Mouse (Mus musculus): Measurements from ENCODE around the gene Hist1h3d. TPM values are rescaled to one million over a fixed set of nuclear protein-coding genes. Genes with fewer than 3 reads are reported as not detected.
"Not testable (repeated sequence)": the region's sequence is repeated elsewhere in the genome, so short reads cannot be mapped to it uniquely, and the experiment has no call there.

Hist1h3d gene
- polyA plus RNA-seq, 1 experiment from 2014 or later = 6.5 TPM

DNA sequence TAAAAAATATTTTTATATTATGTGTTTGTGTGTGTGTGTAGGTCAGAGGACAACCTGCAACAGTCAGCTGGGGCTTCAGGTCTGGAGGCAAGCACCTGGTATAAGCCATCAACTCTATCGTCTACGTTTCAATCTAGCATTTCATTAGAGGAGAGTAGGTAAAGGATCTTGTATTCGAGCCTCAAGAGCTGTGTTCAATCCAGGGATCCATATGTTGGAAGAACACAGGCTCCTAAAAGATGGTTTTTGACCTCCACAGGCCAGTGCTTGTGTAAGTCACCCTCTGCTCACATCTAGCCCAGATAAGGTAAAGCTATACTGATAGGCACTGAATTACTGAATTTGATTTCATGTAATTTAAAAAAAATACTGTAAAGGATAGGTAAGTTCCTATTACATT is 18.7 kb upstream of the Hist1h3d start:
- Histone ChIP-seq H3K4me1 (peaks cover 20% of the 10 kb centered on the region), H3K9me3 (replicated peaks) (no peaks in the 10 kb centered on the region), H3K27me3 (no peaks in the 10 kb centered on the region), H3K36me3 (no peaks in the 10 kb centered on the region), H3K9ac (no peak overlapping the region), H3K4me3 (replicated peaks) (no peak overlapping the region), H3K27ac (peak overlapping the region; percentile 99), H3K4me2 (peak overlapping the region; percentile 87)
- ATAC-seq (replicated peaks; ENCODE audit: low FRiP score) = no peak
- 61% methylated on average over 3 of the region's 3 CpGs for WGBS

- not testable (repeated sequence) for H3K27me3 ChIP-seq; H3K36me3 ChIP-seq; H3K4me1 ChIP-seq; H3K9me3 ChIP-seq (replicated peaks); ATAC-seq (replicated peaks; ENCODE audit: low FRiP score); H3K9ac ChIP-seq
- H3K4me2 ChIP-seq = peak overlapping the region; percentile 27
- H3K4me3 ChIP-seq (replicated peaks) = peak overlapping the region; percentile 11; the same call in 1 of the 2 replicates
- peak overlapping the region; percentile 71; the same call in 1 of the 2 replicates for H3K27ac ChIP-seq
- WGBS = 14% methylated on average over 2 of the region's 2 CpGs
These were observed 14.9 kb upstream of the Hist1h3d start for GRCm38 (mm10) chr13:23560699-23561098.

DNA sequence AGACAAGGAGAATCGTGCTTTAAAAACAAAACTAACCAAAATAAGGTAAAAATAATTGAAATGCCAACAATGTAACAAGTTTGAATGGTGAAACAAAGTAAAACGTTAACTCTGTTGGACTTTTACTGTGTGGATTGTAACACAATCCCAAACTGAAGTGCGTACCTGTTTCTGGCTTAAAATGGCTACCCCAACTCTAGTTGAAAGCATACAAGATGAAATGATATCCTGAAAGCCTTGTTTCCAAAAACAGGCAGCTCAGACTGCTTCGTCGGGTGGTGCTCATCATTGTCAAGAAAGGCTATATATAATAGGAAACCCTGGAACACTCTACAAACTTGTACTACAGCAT is 14.1 kb upstream of the Hist1h3d start:
- not testable (repeated sequence) for ATAC-seq (replicated peaks; ENCODE audit: low FRiP score); H3K27me3 ChIP-seq; H3K4me1 ChIP-seq; H3K36me3 ChIP-seq; H3K9me3 ChIP-seq (replicated peaks)
- Histone ChIP-seq H3K4me2 (peak overlapping the region; percentile 69), H3K4me3 (replicated peaks) (peak overlapping the region; percentile 48), H3K27ac (peak overlapping the region; percentile 99), H3K9ac (peak overlapping the region; percentile 55; the same call in 1 of the 2 replicates)
- WGBS = 0% methylated on average over 2 of the region's 5 CpGs

GRCm38 (mm10) chr13:23561883-23562659 is 13.5 kb upstream of the Hist1h3d start, which contains the start of gene Hist1h3e:
Hist1h3e (minus strand) TSS chr13:23562369.
- H3K4me2 ChIP-seq = peak within 1 kb of the TSS; percentile 69
- H3K4me1 ChIP-seq; H3K27me3 ChIP-seq; H3K9me3 ChIP-seq (replicated peaks); H3K36me3 ChIP-seq: not testable (repeated sequence)
- H3K27ac ChIP-seq = peak within 1 kb of the TSS; percentile 99
- peak within 1 kb of the TSS; percentile 55 for H3K9ac ChIP-seq
- H3K4me3 ChIP-seq (replicated peaks) = peak within 1 kb of the TSS; percentile 48
- under 1% methylated on average over 57 of the region's 67 CpGs for WGBS
- ATAC-seq (replicated peaks; ENCODE audit: low FRiP score) = peak; percentile 97

DNA sequence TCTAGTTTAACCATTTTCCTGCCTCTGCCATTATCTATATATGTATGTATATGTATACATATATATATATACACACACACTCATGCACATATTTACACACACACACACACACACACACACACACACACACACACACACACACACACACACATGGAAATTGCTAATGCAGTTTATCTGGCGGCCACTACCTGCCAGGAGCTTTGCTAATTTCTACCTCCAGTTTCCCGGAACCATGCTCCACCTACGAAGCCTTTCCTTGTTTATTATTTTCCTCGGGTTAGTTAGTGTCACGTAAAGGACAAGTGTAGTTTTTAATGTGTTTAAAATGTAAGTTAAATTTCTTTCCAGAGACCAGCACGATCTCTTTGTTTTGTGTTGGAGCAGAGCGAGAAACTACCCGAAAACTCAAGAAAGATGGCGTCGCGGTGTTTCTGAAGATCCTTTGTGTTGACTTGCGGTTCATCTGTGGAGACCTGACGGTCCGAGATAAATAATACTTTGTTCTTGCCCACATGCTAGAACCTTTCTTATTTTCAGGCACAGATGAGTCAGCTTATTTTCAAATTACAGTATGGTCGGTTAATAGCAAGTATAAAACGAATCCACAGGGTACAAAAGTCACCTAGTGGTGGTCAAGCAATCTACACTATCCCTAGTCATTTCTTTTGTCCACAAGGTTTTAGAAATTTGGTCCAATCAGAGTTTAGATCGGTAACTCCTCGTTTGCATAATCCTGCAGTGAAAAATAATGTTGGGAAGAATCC is 12.7 kb upstream of the Hist1h3d start:
- WGBS = 3% methylated on average over 18 of the region's 18 CpGs
- peak overlapping the region; percentile 48 for H3K4me3 ChIP-seq (replicated peaks)
- peak; percentile 62 for ATAC-seq (replicated peaks; ENCODE audit: low FRiP score)

GRCm38 (mm10) chr13:23564482-23564881 is 11.1 kb upstream of the Hist1h3d start:
- Histone ChIP-seq H3K36me3 (no peaks in the 10 kb centered on the region), H3K27ac (peak overlapping the region; percentile 99), H3K4me1 (0 out of 2 replicates have a peak, but pooled peaks cover 4% of the 10 kb centered on the region), H3K27me3 (no peaks in the 10 kb centered on the region), H3K9me3 (replicated peaks) (no peaks in the 10 kb centered on the region), H3K4me3 (replicated peaks) (no peak overlapping the region), H3K9ac (no peak overlapping the region), H3K4me2 (no peak overlapping the region)
- ATAC-seq (replicated peaks; ENCODE audit: low FRiP score) = no peak
- 88% methylated on average over 2 of the region's 2 CpGs for WGBS

More for the DNA sequence above, 12.7 kb upstream of the Hist1h3d start:
- Histone ChIP-seq H3K4me1 (0 out of 2 replicates have a peak, but pooled peaks cover 3% of the 10 kb centered on the region), H3K9ac (peak overlapping the region; percentile 48), H3K27ac (peak overlapping the region; percentile 99), H3K4me2 (peak overlapping the region; percentile 69), H3K9me3 (replicated peaks) (no peaks in the 10 kb centered on the region), H3K27me3 (no peaks in the 10 kb centered on the region), H3K36me3 (no peaks in the 10 kb centered on the region)

GRCm38 (mm10) chr13:23570261-23571021 is 5.1 kb upstream of the Hist1h3d start:
- not testable (repeated sequence) for H3K36me3 ChIP-seq; H3K27me3 ChIP-seq; ATAC-seq (replicated peaks; ENCODE audit: low FRiP score); H3K9me3 ChIP-seq (replicated peaks)
- peak overlapping the region; percentile 53 for H3K4me3 ChIP-seq (replicated peaks)
- peak overlapping the region; percentile 98 for H3K27ac ChIP-seq
- under 1% methylated on average over 26 of the region's 41 CpGs for WGBS
- peaks cover 14% of the 10 kb centered on the region; the same call in 1 of the 2 replicates for H3K4me1 ChIP-seq
- H3K9ac ChIP-seq = peak overlapping the region; percentile 43
- H3K4me2 ChIP-seq = peak overlapping the region; percentile 68

- H3K36me3 ChIP-seq = no peaks in the 10 kb centered on the region
- H3K4me3 ChIP-seq (replicated peaks) = peak within 1 kb of the TSS; percentile 53
- H3K9me3 ChIP-seq (replicated peaks) = no peaks in the 10 kb centered on the region
- peaks cover 14% of the 10 kb centered on the region; the same call in 1 of the 2 replicates for H3K4me1 ChIP-seq
- peak; percentile 91 for ATAC-seq (replicated peaks; ENCODE audit: low FRiP score)
- H3K9ac ChIP-seq = peak within 1 kb of the TSS; percentile 63
- no peaks in the 10 kb centered on the region for H3K27me3 ChIP-seq
- peak within 1 kb of the TSS; percentile 98 for H3K27ac ChIP-seq
- peak within 1 kb of the TSS; percentile 68 for H3K4me2 ChIP-seq
- 0% methylated on average over 18 of the region's 18 CpGs for WGBS
These were observed 4.5 kb upstream of the Hist1h3d start, which contains the start of the genes Hist1h2ae and Hist1h2bg for GRCm38 (mm10) chr13:23571022-23571503. Hist1h2ae (minus strand) TSS chr13:23571220. Hist1h2bg (plus strand) TSS chr13:23571396.

GRCm38 (mm10) chr13:23571504-23572217 is 3.9 kb upstream of the Hist1h3d start:
- H3K9ac ChIP-seq = peak overlapping the region; percentile 63
- not testable (repeated sequence) for H3K27me3 ChIP-seq; H3K9me3 ChIP-seq (replicated peaks); H3K36me3 ChIP-seq; ATAC-seq (replicated peaks; ENCODE audit: low FRiP score)
- under 1% methylated on average over 15 of the region's 34 CpGs for WGBS
- peak overlapping the region; percentile 98 for H3K27ac ChIP-seq
- peaks cover 18% of the 10 kb centered on the region; the same call in 1 of the 2 replicates for H3K4me1 ChIP-seq
- peak overlapping the region; percentile 68 for H3K4me2 ChIP-seq
- H3K4me3 ChIP-seq (replicated peaks) = peak overlapping the region; percentile 53

GRCm38 (mm10) chr13:23572218-23573033 is 3.1 kb upstream of the Hist1h3d start:
- Histone ChIP-seq H3K4me1 (peaks cover 26% of the 10 kb centered on the region), H3K4me2 (peak overlapping the region; percentile 68), H3K27me3 (no peaks in the 10 kb centered on the region), H3K9ac (peak overlapping the region; percentile 63), H3K36me3 (no peaks in the 10 kb centered on the region), H3K9me3 (replicated peaks) (no peaks in the 10 kb centered on the region), H3K27ac (peak overlapping the region; percentile 98), H3K4me3 (replicated peaks) (peak overlapping the region; percentile 53)
- no peak for ATAC-seq (replicated peaks; ENCODE audit: low FRiP score)
- 21% methylated on average over 2 of the region's 2 CpGs for WGBS

Data from kidney, embryonic 15.5 days (tissue).